Mouse (Mus musculus) adrenal gland (tissue): Measurements from ENCODE around the gene Gm3696.
"Not testable (repeated sequence)": the region's sequence is repeated elsewhere in the genome, so short reads cannot be mapped to it uniquely, and the experiment has no call there.

ENCODE experiments used
- intact Hi-C: fragments of 180-260 bp; cut with DNase I; formaldehyde crosslinking; loops from one replicate; pipeline ENCODE4 v1.15.1; 2025
- long read RNA-seq, 2 experiments: library from polyadenylated mRNA; unstranded; transcript quantifications; one replicate each; pipeline ENCODE4 v2.0.0; 2020; ENCODE audit warnings: borderline replicate concordance in 1 of 2; ENCODE audit not compliant: insufficient replicate concordance in 1 of 2

Gene Gm3696
- long read RNA-seq, experiment 1: 0 reads
- long read RNA-seq, experiment 2, partial matches to known transcripts: 0 of 2 reads
- long read RNA-seq, experiment 2, other reads (novel, unspliced or antisense): 2 of 2 reads

DNA sequence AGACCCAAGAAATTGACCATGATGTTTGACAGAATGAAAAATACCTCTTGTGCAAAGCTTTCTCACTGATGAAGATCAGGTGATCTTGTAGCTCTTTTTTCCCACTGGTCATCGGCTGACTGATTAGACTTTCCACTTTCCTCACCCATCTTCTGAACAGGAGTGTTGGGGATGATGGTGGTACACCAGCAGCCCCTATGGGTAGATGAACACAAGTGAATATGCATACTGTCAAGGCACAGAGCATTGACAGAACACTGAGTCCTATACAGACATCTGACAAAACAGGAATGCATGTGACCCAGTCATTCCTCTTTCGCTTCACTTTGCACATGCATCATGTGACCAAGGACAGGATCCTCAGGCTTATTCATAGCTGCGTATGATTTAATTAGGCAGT is at the start of gene Gm3696:
Gene Gm3696 (minus strand): TSS at position 101 of the 400 bp plus-strand sequence.
- intact Hi-C loops: not testable (repeated sequence)

DNA sequence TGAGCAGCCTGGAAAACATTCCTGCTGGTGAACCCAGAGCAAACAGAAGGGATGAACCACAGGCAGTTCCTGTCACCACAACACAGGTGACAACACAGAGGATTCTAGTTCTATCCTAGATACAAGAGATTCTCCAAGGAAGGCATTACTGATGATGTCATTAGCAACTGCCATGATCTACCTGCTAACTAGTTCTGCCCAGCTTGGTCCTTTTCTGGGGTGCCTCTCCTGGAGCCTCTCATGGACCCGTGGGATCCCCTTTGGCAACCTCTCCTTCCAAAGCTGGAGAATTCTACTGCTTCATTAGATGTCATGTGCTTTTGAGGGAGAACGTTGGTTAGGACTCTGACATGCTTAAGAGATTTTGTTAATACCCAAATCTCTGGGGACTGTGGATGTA is 24.9 kb upstream of the Gm3696 start, which contains the start of gene Gm6676:
Gene Gm6676 (minus strand): TSS at position 101 of the 400 bp plus-strand sequence.
- intact Hi-C loops: not testable (repeated sequence)

DNA sequence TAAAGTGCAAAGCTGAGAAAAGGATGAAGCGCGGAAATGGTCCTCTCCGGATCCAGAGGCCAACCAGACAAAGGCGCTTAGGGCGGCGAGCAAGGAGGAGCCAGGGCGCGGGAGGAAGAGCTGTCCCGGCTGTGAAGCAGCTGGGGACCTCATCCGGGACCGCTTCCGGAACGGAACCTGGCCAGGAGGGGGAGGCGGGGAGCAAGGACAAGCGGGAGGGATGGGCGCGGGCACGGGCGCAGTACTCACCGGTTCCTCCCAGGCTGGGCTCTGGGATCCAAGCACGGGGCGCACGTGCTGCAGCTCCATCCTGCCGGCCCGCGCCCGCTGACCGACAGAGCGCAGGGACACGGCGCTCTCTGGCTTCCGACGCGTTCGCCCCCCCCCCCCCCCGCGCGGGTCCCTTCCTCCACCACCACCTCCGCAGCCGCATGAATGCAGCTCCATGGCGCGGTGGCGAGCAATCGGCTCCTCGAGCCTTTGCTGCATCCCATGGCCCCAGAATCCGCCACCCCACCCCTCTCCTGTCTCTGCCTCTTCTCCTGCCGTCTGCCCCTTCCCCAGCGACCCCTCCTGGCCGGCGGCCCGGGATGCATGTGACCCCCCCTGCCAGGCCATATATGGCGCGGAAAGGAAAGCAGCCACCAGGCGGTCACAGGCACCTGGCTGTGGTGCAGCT is 4.8 kb upstream of the Gm3696 start:
- intact Hi-C loops: not testable (repeated sequence)

DNA sequence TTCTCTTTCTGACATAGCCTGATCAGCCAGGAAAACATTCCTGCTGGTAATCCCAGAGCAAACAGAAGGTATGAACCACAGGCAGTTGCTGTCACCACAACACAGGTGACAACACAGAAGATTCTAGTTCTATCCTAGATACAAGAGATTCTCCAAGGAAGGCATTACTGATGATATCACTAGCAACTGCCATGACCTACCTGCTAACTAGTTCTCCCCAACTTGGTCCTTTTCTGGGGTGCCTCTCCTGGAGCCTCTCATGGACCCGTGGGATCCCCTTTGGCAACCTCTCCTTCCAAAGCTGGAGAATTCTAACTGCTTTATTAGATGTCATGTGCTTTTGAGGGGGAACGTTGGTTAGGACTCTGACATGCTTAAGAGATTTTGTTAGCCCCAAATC is 55.6 kb downstream of the Gm3696 start, which contains the start of gene Gm3685:
Gene Gm3685 (minus strand): TSS at position 101 of the 400 bp plus-strand sequence.
- intact Hi-C loops: not testable (repeated sequence)
